Mouse (Mus musculus) heart, postnatal 0 days (tissue): ENCODE measurements around the gene Mob3b. TPM values are rescaled to one million over a fixed set of nuclear protein-coding genes. Genes with fewer than 3 reads are reported as not detected.

Source experiments
- ATAC-seq: fragments of 200-750 bp; cut with Nextera tagmentation; 2 replicates; pipeline ENCODE4 v1.8.0; 2017; ENCODE audit warnings: low read depth, moderate number of reproducible peaks, moderate library complexity; ENCODE audit not compliant: insufficient read depth
- DNase-seq: peaks from one replicate; pipeline ENCODE4 v3.0.0-alpha.2; 2016; ENCODE audit warnings: low spot score
- H3K27ac ChIP-seq: fragments of 300-500 bp; sonication (generic); 2 replicates; pipeline ENCODE4 v1.5.1; 2014; ENCODE audit warnings: low read depth, mild to moderate bottlenecking
- H3K27me3 ChIP-seq: fragments of 300-500 bp; sonication (generic); 2 replicates; pipeline ENCODE4 v1.6.1; 2014; ENCODE audit warnings: low read length, mixed read lengths; ENCODE audit not compliant: control insufficient read depth, insufficient read depth
- H3K36me3 ChIP-seq: fragments of 300-500 bp; sonication (generic); replicated peaks from 2 replicates; pipeline ENCODE4 v1.6.1; 2014; ENCODE audit warnings: low read length, mixed read lengths; ENCODE audit not compliant: control insufficient read depth, insufficient read depth
- H3K4me1 ChIP-seq: fragments of 300-500 bp; sonication (generic); 2 replicates; pipeline ENCODE4 v1.6.1; 2014; ENCODE audit warnings: antibody characterized with exemption; ENCODE audit not compliant: control insufficient read depth, insufficient read depth
- H3K4me2 ChIP-seq: fragments of 300-500 bp; sonication (generic); 2 replicates; pipeline ENCODE4 v1.6.1; 2014; ENCODE audit warnings: low read depth, mild to moderate bottlenecking, low read length, moderate library complexity
- H3K4me3 ChIP-seq: fragments of 300-500 bp; sonication (generic); 2 replicates; pipeline ENCODE4 v1.5.1; 2014; ENCODE audit warnings: low read depth, low read length
- H3K9ac ChIP-seq: fragments of 300-500 bp; sonication (generic); replicated peaks from 2 replicates; pipeline ENCODE4 v1.6.1; 2014; ENCODE audit warnings: low read depth, low read length, mixed read lengths
- H3K9me3 ChIP-seq: fragments of 300-500 bp; sonication (generic); replicated peaks from 2 replicates; pipeline ENCODE4 v1.6.1; 2016; ENCODE audit warnings: low read length; ENCODE audit not compliant: control insufficient read depth
- CTCF ChIP-seq: IDR thresholded peaks from 2 replicates; pipeline ENCODE4 v1.5.1; 2016; ENCODE audit warnings: antibody characterized with exemption, control low read depth, low read depth
- EP300 ChIP-seq: IDR thresholded peaks from 2 replicates; pipeline ENCODE4 v1.6.1; 2016; ENCODE audit warnings: antibody characterized with exemption, low read depth
- WGBS: fragments of 180-500 bp; shearing (Covaris S2); extraction: QIAGEN DNeasy Blood & Tissue Kit; methylation state at CpG from one replicate; pipeline ENCODE4 v1.1.7; 2014; 5-methylcytosine and 5-hydroxymethylcytosine counted together
- polyA plus RNA-seq: library from polyadenylated mRNA; unstranded; fragments of >200 nt; fragmentation: Nextera tagmentation; extraction: Ambion mirVana; gene quantifications from 2 replicates; pipeline ENCODE4 v1.2.1, GENCODE M21; 2015
- total RNA-seq: library from RNA; depleted of rRNA; stranded (reverse); fragments of >200 nt; gene quantifications from 2 replicates; pipeline ENCODE4 v1.2.3, GENCODE M21; 2014; ENCODE audit warnings: low replicate concordance

Gene Mob3b
- total and polyA plus RNA-seq, 2 experiments from 2014 or later = 1.0 to 2.0 TPM

GRCm38 (mm10) chr4:35187617-35188326 lies 30.5 kb upstream of the Mob3b start:
- no peak for ATAC-seq
- no peak overlapping the region for H3K27ac ChIP-seq
- H3K4me3 ChIP-seq = no peak overlapping the region
- H3K4me2 ChIP-seq = no peak overlapping the region
- no peak overlapping the region for H3K9ac ChIP-seq
- 84% methylated on average over 8 of the region's 8 CpGs for WGBS
- H3K36me3 ChIP-seq = peaks cover 10% of the 10 kb centered on the region; the same call in 1 of the 2 replicates
- no peaks in the 10 kb centered on the region; the same call in 1 of the 2 replicates for H3K4me1 ChIP-seq
- no peaks in the 10 kb centered on the region for H3K9me3 ChIP-seq
- TF ChIP-seq CTCF = no peak
- no peak for TF ChIP-seq EP300
- no peaks in the 10 kb centered on the region for H3K27me3 ChIP-seq
- no peak for DNase-seq

- Histone ChIP-seq H3K36me3 (no peaks in the 10 kb centered on the region), H3K4me3 (no peak overlapping the region), H3K9ac (no peak overlapping the region), H3K27me3 (no peaks in the 10 kb centered on the region), H3K9me3 (no peaks in the 10 kb centered on the region), H3K4me2 (no peak overlapping the region), H3K27ac (no peak overlapping the region), H3K4me1 (no peaks in the 10 kb centered on the region)
- DNase-seq = no peak
- TF ChIP-seq CTCF (no peak), EP300 (no peak)
- 67% methylated on average over 12 of the region's 12 CpGs for WGBS
- no peak for ATAC-seq
Observed at GRCm38 (mm10) chr4:35177926-35178645, 20.8 kb upstream of the Mob3b start.

GRCm38 (mm10) chr4:35175566-35175965 lies 18.3 kb upstream of the Mob3b start:
- no peak for DNase-seq
- no peak for TF ChIP-seq CTCF
- TF ChIP-seq EP300 = no peak

GRCm38 (mm10) chr4:35173551-35173950 lies 16.3 kb upstream of the Mob3b start:
- DNase-seq = no peak
- Histone ChIP-seq H3K27ac (no peak overlapping the region), H3K4me3 (no peak overlapping the region), H3K9ac (no peak overlapping the region), H3K4me1 (no peaks in the 10 kb centered on the region), H3K27me3 (no peaks in the 10 kb centered on the region), H3K9me3 (no peaks in the 10 kb centered on the region), H3K36me3 (no peaks in the 10 kb centered on the region), H3K4me2 (no peak overlapping the region)
- TF ChIP-seq CTCF (no peak), EP300 (no peak)
- 72% methylated on average over 1 of the region's 1 CpGs for WGBS
- ATAC-seq = no peak

More at GRCm38 (mm10) chr4:35175566-35175965, 18.3 kb upstream of the Mob3b start:
- no peaks in the 10 kb centered on the region for H3K4me1 ChIP-seq
- no peak overlapping the region for H3K4me3 ChIP-seq
- no peaks in the 10 kb centered on the region for H3K9me3 ChIP-seq
- WGBS = 89% methylated on average over 2 of the region's 2 CpGs
- H3K9ac ChIP-seq = no peak overlapping the region
- no peak overlapping the region for H3K27ac ChIP-seq
- no peaks in the 10 kb centered on the region for H3K27me3 ChIP-seq
- ATAC-seq = no peak
- H3K36me3 ChIP-seq = no peaks in the 10 kb centered on the region
- H3K4me2 ChIP-seq = no peak overlapping the region

- no peak overlapping the region for H3K4me2 ChIP-seq
- no peak for ATAC-seq
- DNase-seq = no peak
Observed at GRCm38 (mm10) chr4:35172471-35172870, 15.2 kb upstream of the Mob3b start.

More at GRCm38 (mm10) chr4:35172471-35172870, 15.2 kb upstream of the Mob3b start:
- Histone ChIP-seq H3K27ac (no peak overlapping the region), H3K4me1 (no peaks in the 10 kb centered on the region), H3K27me3 (no peaks in the 10 kb centered on the region), H3K36me3 (no peaks in the 10 kb centered on the region), H3K9me3 (no peaks in the 10 kb centered on the region), H3K9ac (no peak overlapping the region), H3K4me3 (no peak overlapping the region)
- WGBS = 83% methylated on average over 2 of the region's 2 CpGs
- TF ChIP-seq CTCF (no peak), EP300 (no peak)
